Mouse (Mus musculus) testis, adult 2 months (tissue): ENCODE measurements around the gene Thrb.

ENCODE experiments used
- CTCF ChIP-seq: fragments of 200-500 bp; IDR thresholded peaks from 2 replicates; pipeline ENCODE4 v1.5.1; 2012; ENCODE audit warnings: low read depth, mild to moderate bottlenecking, inconsistent platforms, low read length, moderate library complexity; ENCODE audit not compliant: control insufficient read depth, insufficient read depth, insufficient replicate concordance
- POLR2A ChIP-seq: fragments of 200-500 bp; IDR thresholded peaks from 2 replicates; pipeline ENCODE4 v1.6.1; 2012; ENCODE audit warnings: low read depth, mild to moderate bottlenecking, inconsistent platforms, low read length, moderate library complexity; ENCODE audit not compliant: control insufficient read depth

- no peak for TF ChIP-seq CTCF
- no peak for TF ChIP-seq POLR2A
These were observed 322.0 kb downstream of the Thrb start for GRCm38 (mm10) chr14:17982017-17982416.
